Mouse (Mus musculus) CD4-positive, CD25-positive, alpha-beta regulatory T cell, adult 4 months (primary cell): ENCODE data around the gene Col4a3bp. TPM values are rescaled to one million over a fixed set of nuclear protein-coding genes. Genes with fewer than 3 reads are reported as not detected.
"Not testable (repeated sequence)": the region's sequence is repeated elsewhere in the genome, so short reads cannot be mapped to it uniquely, and the experiment has no call there.

Experiments used
- ATAC-seq: one replicate; pipeline ENCODE4 v1.8.0; 2017
- polyA plus RNA-seq, 2 experiments: library from polyadenylated mRNA; unstranded; fragments of 100-300 nt; shearing (Covaris generic); gene quantifications; one replicate each; pipeline ENCODE4 v1.2.1; 2017

The Col4a3bp gene
- polyA plus RNA-seq, 2 experiments from 2014 or later: 6.3 to 10.1 TPM

DNA sequence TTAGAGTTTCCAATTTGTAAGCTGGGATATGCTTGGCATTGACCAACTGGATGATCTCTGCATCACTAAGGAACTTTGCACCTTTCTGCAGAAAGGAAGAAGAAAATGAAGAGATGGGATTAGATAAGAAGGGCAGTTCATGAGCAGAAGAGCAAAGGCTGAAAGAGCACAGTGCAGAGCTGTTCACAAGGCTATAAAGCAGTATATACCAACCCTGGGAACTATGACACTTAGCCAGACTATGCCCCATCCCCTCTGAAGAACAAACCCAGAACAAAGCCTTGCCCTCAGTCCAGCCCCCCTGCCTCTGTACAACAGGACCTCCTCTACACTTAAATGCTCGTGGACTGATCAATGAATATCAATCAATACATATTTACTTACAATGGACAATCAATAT lies 114.3 kb downstream of the Col4a3bp start:
- ATAC-seq: no peak

DNA sequence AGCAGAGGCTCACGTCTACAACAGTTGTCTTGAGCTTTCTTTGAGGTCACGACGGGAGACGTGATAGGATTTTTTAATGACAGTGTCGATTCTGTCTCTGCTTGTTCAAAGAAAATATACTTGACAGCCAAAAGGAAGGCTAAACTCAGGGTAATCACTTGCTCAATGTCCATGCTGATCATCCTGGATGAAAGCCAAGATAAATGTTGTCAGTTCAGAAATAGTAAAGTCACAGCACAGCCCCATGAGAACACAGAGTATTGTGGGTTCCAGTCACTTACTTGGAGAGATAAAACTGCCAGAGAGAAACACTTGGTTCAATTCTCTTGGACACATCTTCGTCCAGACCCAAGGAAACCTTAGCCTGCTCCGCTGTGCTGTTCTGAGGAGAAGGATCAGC lies 116.5 kb downstream of the Col4a3bp start:
- ATAC-seq: no peak

DNA sequence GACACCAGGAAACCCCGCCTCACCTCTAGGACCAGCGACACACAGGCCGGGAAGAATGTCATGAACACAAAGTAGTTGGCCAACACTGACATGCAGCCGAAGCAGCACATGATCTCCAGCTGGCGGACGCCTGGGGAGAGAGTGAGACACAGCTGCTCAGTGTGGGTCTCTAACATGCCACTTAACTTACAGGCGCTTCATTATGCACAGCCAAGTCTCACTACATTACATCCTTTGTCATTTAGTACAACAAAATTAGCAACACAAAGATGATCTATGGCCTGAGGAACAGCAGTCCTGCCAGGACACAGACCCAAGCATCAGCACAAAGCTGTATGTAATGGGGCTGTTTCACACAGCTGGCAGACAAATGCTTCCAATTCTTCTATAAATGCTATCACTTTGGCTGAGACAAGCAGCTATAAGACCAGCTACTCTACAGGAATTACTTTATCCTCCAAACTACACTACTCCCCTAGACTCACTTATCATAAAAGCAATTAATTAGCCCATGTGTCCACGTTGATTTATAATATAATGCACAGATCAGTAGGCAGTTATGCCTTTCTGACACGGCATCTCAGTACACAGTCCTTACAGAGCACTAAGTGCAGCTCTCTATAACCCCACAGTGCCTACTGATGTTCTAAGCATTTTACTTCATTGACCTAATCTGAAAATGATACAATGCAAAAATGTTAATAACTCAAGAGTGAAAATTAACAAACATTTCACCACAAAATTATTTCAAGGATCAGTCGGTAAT lies 117.9 kb downstream of the Col4a3bp start:
- no peak for ATAC-seq

DNA sequence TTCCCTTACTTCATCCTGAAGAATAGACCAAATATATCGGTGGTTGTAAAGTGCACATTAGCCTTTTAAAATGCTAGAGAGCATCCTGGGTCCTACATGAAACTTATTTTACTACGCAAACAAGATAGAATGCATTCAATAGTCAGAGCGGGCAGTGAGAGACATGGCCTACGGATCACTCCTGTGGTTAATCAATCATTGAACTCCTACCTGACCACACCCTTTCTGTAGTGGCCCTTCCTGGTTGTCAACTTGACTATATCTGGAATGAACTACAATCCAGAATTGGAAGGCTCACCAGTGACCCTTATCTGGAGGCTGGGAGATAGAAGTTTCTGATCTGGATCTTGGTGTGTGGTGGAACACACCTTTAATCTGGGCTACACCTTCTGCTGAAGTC lies 120.7 kb downstream of the Col4a3bp start:
- ATAC-seq: not testable (repeated sequence)

DNA sequence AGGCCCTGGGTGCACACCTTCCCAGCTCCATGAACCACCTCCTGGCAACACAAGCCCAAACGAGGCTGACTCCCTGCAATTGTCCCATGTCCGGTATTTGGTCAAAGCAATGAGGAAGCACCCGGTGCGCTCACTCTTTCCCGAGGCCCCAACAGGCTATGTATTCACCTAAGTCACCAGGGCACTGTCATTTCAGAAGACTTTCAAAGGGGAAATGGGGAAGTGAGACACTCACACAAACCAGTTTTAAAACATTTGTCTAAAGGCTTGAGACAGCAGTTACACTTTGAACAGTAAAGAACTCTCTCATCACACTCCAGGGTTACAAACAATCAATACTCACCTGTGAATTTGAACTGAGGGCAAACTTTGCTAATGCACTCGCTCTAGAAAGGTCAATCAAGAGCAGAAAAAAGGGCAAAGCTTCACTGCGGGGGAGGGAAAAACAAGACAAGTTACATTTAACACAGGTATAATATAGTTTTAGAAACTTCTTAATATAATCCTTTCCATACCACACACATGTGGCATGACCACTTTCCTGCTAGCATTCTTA lies 122.1 kb downstream of the Col4a3bp start:
- ATAC-seq: no peak

DNA sequence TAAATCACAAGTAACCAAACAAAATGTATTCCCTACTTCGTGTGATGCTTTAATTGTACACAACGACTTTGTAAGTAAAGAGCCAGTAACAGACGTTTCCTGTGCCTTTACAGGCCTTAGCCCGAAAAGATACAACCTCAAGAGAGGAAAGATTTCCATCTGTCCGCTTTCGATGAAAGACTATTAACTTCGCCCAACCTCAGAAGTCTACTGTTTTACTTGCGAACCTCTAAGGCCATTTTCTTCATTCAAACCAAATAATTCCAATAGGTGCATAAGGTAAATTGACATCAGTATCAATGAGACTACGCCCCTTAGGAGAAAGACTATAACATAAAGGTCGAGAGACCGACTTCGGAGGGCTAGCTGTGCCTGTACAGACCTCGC lies 127.6 kb downstream of the Col4a3bp start:
- no peak for ATAC-seq

DNA sequence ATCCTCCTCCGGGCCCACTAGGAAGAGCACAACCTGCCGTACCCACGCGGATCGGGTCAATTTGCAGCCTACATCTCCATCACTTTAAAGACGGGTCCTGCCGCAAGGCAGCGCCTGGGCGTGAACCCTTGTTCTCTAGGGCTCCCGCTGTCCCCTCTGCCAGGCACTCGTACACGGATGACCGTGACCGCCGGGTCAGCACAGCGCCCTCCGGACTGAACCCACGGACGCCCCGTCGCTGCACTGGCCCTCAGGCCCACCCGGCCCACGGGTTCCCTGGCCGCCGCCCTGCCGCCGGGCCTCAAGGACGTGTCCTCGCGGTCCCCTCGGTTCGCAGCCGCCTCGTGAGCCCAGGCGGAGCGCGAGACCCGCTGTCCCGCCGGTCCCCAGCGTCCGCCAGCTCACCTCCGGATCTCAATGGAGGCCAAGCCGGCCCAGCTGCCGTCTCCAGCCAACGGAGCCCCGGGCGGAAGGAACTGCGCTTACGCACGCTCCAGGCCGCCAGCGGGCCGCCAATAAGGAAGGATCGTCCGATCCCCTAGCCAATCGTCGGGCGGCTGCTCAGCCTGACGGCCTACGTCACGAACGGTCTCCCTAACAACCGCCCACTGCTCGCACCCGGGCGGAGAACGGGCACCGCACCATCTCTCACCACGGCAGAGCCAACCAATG lies 128.1 kb downstream of the Col4a3bp start, which contains the start of gene Hmgcr:
Gene Hmgcr (minus strand): TSS at position 531 of the 672 bp plus-strand sequence.
- peak; percentile 92 for ATAC-seq

DNA sequence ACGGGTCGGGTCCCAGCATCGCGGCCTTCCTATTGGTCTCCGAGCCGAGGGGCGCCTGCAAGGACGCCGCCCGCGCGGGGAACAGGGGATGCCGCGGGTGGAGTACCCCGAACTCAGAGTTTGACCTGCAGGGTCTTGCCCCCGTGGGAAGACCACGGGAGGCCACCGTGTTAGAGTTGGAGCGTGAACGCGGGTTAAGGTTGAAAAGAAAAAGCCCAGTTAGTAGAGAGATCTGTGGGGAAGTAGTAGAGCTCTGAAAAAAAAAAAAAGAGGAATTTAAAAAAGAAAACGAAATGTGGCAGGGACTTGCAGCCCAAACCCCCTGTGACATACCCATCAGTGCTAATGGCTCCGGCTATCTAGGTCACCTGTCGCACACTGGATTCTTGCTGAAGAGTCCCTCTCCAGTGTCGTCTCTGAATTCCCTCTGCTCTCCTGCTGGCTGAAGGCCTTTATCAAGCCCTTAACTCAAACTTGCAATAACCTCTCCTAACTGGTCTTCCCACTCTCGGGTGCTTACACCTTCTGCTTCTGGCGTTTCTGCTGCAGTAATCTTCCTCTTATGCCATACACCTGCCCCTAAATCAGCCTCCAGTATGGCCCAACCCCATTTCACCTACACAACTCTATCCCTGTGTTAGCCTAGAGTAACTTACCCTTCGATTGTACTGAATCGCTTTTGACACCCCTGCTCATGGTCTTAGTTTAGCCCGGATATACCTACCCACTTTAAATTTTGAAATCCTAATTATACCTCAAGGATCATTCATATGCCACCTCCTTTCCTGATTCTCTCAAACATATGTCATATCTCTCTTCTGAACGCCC lies 128.9 kb downstream of the Col4a3bp start:
- peak; percentile 3 for ATAC-seq

DNA sequence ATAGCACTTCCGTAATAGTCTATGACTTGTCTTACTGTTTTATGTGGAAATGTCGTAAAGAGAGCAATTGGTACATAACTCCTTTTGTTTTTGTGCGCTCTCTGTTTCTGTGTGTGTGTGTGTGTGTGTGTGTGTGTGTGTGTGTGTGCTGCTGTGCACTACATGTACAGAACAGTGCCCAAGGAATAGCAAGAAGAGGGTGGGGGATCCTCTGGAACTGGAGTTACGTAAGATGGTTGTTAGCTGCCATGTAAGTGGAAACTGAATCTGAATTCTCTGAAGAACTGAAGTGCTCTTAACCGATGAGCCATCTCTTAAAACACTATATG lies 129.5 kb downstream of the Col4a3bp start:
- no peak for ATAC-seq

DNA sequence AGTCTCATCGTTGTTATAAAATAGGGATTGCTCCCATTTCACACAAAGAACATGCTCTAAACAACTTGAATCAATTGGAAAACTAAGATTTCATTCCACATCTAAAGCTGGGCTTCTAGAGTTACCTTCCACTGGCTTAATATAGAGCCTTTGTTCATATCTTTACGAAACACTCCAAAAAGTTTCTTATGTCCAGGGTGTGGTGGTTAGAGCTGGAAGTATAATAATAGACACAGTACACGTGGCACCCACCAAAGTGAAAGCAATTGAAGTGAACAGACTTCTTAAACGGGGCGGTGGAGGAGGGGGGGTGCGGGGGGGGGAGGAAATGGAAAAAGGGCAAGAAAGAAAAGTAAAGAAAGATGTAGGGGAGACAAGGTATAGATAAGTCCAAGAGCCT lies 129.9 kb downstream of the Col4a3bp start:
- peak; percentile 18 for ATAC-seq

DNA sequence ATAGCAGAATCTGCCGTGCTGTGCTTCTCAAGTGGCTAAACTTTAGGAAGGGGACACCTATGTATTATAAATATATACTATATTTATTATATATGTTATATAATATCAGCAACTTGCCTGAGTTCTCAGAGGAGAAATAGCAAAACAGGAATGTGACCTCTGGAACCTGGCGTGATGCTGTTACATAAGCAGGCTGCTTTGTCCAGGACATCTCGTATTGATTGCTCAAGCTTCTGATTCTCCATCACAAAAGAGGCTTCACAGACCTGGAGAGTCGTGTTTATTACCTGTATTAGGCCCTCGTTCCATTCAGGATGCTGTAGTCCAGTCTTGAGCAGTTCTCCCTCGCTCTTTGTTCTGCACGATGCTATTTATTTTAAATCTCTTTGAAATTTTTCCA lies 131.4 kb downstream of the Col4a3bp start:
- ATAC-seq: no peak

DNA sequence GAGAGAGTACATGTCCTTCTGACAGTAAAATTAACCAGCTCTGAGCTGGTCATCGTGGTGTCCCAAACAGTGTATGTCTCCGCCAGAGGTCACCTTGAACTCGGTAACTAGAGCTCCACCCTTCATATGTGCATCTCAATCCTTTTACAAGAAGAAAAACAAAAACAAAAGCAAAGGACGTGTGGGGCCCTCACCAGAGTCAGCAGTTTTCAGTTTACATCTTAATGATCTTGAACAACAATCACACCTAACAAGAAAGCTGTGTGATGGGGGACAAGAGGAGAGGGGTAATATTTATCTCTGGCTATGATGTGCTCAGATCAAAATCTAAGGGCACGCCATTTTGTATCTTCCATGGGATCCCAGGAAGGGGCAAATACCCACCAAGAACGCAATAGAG lies 133.3 kb downstream of the Col4a3bp start:
- no peak for ATAC-seq

DNA sequence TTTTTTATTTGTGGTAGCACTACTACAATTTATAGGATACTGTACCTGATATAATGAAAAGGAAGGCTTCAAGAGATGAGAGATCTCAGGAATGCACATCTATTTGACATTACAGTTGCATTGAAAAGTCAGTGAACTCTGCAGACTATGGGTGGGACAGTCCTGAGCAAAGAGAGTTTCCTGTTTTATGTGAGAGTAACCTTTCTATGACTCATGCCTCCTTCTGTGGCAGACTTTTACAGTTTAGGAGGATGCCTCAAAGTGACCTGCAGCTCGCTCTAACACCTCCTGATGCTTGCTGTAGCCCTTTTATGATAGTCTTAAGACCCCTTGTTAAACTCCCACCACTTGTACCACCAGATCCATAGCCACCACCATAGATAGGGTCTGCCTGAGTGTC lies 134.7 kb downstream of the Col4a3bp start:
- peak; percentile 75 for ATAC-seq

DNA sequence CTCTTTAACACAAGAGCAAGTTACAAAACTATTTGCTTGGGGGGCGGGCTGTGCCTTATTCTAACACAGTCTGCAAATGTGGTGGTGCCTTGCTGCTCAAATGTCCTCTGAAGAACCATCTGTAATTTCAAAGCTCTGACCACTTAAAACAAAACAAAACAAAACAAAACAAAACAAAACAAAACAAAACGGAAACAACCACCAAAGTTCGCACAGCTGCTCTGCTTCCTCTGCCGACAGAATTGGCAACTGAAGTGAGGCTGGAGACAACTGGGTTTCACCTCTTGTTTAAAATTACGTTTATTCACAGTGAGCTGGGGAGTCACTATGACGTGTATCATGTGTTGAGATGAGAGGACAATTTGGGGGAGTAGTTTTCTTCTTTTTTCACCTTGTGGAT lies 136.2 kb downstream of the Col4a3bp start:
- ATAC-seq: no peak

DNA sequence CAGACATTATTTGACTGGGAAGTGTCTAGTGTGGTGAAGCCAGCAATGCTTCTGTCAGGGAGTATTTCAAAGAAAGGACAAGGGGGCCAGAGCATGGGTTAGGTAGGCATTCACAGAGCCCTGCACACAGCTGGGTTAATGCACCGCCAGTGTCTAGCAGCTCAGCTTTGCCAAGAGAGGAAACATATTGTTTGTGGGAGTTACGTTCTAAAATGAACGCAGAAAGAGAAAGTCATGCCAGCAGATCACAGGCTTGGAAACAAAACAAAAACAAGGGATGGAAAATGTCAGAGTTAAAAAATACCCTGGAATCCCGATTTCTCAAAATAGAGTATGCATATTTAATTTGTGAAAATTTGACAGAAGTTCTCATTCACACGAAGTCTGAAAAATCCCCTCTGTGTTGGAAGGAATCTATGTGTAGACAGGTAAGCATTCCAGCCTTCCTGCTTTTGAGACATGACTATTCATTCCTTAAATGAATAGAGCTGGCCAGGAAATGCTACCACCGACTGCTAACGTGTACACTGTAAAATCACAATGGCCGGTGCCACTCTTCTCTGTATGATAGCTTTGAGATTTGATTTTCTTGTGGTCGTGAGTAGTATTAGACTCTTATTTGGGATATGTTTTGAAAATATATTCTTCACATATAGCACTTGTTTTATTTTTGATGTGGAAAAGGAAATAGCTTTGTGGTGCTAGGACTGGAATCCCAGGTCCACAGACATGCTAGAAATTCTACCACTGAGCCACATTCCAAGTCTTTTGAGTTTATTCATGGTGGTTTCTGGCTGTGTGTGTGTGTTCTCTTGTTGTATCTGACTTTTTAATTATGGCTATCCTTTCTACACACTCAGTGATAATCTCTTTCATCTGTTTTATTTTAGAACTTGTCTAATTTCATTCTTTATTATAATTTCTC lies 138.0 kb downstream of the Col4a3bp start:
- ATAC-seq: no peak

DNA sequence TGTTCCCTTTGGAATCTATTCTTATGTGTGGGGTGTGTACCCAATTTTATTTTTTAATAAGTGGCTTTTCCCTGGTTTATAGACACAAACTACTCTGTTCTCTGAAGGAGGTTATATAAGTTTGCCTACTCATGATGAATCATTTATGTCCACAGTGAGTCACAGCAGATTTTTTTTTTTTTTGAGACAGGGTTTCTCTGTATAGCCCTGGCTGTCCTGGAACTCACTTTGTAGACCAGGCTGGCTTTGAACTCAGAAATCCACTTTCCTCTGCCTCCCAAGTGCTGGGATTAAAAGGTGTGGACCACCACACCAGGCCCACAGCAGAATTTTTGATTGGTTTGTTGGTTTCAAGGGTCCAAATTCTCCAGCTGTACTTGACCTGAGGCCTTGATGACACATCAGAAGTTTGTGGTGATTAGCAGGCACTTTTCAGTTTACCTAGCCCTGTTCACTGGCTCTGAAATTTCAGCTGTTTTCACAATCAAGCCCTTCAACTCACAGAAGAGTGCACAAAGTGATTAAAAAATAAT lies 138.7 kb downstream of the Col4a3bp start:
- ATAC-seq: no peak

DNA sequence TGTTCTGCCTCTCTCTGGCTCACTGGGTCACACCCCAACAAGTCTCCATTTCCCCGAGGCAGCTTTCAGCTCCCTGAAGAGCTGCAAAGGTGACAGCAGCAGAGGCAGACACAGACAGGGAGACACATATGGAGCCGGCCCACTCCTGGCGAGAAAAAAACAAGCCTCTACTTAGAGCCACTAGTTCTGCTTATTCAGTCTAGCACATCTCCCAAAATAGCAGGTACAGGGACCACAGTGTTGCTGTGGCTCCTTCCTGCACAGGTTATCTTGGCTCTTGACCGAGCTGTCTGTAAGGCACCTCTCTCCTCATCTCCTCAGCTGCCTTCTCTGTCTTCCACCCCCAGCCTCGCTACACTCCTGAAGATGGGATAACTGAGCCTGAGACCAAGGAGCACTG lies 142.4 kb downstream of the Col4a3bp start:
- no peak for ATAC-seq

DNA sequence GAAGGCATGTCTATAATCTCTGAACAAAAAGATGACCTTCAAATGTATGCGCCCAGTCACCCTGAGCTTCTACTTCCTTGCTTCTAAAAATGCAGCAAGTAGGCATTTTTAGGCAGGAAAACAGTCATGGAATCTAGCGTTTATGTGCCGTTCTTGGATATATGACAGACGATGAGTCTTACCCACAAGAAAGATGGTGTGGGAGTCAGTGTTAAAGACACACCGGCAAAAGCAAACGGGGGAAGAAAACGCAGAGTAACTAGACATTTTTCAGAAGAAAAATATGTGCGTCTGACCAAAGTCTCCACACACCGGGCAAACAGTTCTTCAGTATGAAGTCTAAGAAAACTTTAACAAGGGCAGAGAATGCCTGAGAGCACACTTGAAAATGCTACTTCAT lies 144.8 kb downstream of the Col4a3bp start:
- no peak for ATAC-seq
